Mouse (Mus musculus) spleen, postnatal 10 days (tissue): ENCODE measurements around the gene Hmgxb4.

Source experiments
- DNase-seq, 2 experiments: peaks; one replicate each; pipeline ENCODE4 v3.0.0; 2021 to 2022; ENCODE audit warnings: low spot score in 2 of 2

Hmgxb4 gene

DNA sequence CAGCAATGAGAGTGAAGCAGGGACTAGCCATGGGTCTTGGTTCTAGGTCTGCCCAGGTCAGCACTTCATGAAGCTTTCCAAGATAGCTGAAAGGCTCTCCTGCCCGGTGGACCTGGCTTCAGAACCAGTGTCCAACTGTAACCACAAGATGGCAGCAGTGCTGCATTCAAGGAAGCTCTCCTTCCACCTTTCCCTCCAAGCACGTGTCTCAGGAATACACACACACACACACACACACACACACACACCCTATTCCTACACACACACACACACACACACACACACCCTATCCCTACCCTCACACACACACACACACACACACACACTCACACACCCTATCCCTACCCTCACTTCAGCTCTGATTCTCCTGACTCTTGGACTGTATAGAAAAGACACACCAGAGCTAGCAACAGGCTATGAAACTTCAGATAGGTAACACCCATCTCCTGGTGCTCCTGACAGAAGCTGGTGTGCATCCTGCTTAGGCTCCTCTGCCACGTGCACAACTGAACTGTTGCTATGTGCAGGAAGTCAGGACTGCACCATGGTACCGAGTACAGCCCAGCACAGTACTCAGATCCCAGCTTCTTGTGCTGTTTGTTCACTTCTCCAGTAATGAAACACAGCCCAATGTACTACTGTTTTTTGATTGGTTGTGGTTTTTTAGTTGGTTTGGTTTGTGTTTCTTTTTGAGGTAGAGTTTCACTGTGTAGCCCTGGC, 78.6 kb downstream of the Hmgxb4 start:
- peak; percentile 66 to 80 for DNase-seq

DNA sequence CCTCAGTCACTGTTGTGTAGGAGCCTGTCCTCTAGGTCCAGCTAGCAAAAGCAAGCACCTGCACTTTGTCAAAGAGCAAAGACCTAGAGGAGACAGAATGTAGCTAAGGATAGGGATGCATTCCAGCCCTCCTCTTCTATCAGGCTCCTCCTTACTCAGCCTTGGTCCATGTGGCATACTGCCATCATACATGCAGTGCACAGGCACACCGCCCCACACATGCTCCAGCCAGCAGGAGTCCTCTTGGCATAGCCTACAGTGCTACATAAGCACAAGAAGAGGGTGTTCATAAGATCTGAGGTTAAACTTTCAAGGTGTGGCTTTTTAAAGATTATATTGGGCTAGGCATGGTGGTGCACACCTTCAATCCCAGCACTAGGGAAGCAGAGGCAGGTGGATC, 81.7 kb downstream of the Hmgxb4 start:
- no peak for DNase-seq

DNA sequence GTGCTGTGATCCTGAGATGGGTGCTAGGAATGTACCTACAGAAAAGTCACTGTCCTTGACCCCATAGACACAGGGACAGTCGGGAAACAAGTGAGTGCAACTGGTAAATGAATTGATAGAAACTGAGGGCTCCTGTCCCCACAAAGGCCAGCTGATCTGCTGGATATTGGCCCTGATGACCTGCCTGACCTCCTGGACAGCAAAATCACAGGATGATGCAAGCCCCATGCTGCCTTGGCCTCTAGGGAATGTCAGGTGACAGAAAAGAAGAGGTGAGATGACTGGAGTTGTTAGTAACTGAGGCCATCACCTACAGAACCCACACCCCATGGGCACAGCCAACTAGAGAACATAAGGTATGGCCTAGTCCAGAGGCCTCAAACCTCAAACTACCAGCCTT, 85.1 kb downstream of the Hmgxb4 start:
- DNase-seq, result no peak

DNA sequence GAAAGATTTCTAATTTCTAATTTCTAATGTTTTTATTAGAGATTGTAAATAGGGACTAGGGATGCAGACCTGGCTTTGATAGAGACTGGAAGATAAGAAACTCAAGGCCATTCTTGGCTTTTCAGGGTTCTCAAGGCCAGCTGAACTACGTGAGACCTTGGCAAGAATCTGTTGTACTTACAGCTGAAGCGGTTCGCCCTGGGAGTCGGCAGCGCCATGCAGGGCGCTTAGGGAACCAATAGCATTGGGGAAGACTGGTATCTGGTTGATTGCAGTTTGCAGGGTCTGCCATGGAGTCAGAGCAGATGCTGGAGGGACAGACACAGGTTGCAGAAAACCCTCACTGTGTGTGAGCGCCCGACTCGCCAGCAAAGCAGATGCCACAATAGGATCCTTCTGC, 85.7 kb downstream of the Hmgxb4 start:
- no peak for DNase-seq
